Mouse (Mus musculus) neutrophil, adult 59 days (primary cell): ENCODE data around the gene Plac8. TPM values are rescaled to one million over a fixed set of nuclear protein-coding genes. Genes with fewer than 3 reads are reported as not detected.

Experiments used
- total RNA-seq, 2 experiments: library from RNA; stranded (reverse); gene quantifications; 1 replicate in 1 of 2; 2 replicates in 1 of 2; pipeline ENCODE4 v1.2.4; 2023

The Plac8 gene
- total RNA-seq = 100 to 1,000 TPM; 565 to 648 TPM

DNA sequence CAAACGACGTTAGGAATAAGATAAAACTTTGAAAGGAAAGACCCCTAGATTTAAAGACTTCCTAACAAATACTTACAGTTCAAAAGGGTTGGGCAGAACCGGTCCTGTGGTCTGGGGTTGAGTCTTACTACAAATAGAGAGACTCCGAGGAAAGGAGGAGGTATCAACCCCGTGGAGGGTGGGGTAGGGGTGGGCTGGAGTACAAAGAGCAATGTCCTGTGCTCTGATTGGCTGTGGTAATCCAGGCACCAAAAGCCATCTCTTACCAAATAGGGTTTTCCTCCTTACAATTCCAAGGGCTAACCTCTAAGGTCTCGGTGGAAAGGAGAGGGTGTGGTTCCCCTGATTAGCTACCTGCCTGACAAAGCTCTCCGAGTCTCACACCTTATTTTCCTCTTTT, at the start of gene Plac8:
Gene Plac8 (minus strand): TSS at position 177 of the 400 bp plus-strand sequence.

DNA sequence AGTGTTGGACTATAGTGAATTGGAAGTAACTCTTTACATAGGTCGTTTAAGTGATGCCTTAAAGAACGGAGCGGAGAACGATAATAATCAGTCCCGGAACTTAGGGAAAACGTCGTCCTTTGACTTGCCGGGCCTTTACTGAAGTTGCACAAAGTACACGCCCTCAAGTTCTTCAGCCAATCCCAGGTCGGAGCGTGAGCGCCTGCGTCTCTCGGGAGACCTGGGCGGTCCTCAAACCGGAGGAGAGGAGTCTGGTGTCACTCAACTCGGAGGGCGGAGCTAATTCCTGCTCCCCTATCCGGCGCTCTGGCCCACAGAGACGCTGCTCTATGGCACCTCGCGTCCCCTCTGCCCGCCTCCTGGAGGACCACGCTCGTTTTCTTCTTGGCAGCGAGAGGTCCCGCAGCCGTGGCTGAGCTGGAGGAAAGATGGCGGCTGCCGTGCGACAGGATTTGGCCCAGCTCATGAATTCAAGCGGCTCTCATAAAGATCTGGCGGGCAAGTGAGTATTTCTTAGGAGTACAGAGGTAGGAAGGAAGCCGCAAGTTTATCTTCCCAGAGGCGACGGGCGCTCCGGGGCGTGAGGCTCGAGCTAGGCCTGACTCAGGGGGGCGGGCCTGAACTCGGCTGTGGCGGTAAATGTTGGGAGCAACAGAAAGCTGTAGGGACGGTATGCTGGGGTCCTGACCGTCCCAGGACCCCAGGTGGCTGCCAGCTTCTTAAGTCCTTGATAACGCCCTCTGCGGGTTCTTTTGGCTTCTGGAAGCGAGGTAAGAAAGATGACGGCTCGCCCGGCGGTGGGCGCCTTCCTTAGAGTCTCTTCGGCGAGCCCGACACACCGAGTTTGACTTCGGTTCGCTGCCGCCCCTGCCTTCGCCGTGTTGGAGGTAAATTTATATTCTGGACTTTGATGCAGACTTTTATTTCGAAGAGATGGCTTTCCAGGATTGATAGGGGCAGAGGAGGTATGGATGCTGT, 53.7 kb downstream of the Plac8 start, which contains the start of gene Cops4:
Gene Cops4 (plus strand): TSS at position 261 of the 978 bp plus-strand sequence.

Other genes starting within 250 kb of the Plac8 start
- gene Sec31a, start 156.0 kb downstream of the Plac8 start, total RNA-seq = 10 to 100 TPM; 64.9 to 81.2 TPM
- 10 to 100 TPM; 38.9 to 43.5 TPM for gene Lin54, start 71.6 kb downstream of the Plac8 start, total RNA-seq
- gene Cops4, start 53.9 kb downstream of the Plac8 start, total RNA-seq = 10 to 100 TPM; 32.6 to 36.9 TPM
- gene Coq2, start 102.9 kb upstream of the Plac8 start, total RNA-seq = 10 to 100 TPM; 12.4 to 14.3 TPM
- 10 to 100 TPM; 15.5 to 24.6 TPM for gene Hpse, start 147.5 kb upstream of the Plac8 start, total RNA-seq
- 1 to 10 TPM; 6.9 to 8.7 TPM for gene Helq, start 226.4 kb upstream of the Plac8 start, total RNA-seq
- 10 to 100 TPM; 58.9 to 64.5 TPM for gene Mrps18c, start 226.4 kb upstream of the Plac8 start, total RNA-seq
- gene Abraxas1, start 248.7 kb upstream of the Plac8 start, total RNA-seq = 1 to 10 TPM; 4.2 to 7.1 TPM